Mouse (Mus musculus) brain, adult 2 months (tissue): ENCODE data around the gene Agap2.
A peak's percentile ranks its signal among the peaks of the same experiment; 100 is the strongest.

Source experiments
- DNase-seq: peaks from one replicate; pipeline ENCODE4 v3.0.0; 2011; ENCODE audit warnings: low read depth, low spot score

Agap2 gene

DNA sequence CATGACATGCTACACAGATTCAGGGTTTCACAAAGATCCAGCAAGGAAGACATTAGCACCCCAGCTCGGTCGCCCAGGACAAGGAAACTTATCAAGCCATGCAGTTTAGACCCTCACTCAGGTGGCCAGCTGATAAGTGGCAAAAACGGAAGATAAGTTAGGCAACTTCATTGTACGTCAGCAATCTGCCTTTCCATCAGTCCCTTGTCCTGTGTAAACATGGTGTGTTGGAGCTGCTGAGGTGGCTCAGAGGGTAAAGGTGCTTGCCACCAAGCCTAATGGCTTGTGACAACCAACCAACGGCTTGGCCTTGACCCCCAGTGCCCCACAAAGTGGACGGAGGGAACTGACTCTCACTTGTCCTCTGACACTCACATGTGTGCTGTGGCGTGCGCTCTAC is 25.3 kb downstream of the Agap2 start:
- DNase-seq, result no peak

DNA sequence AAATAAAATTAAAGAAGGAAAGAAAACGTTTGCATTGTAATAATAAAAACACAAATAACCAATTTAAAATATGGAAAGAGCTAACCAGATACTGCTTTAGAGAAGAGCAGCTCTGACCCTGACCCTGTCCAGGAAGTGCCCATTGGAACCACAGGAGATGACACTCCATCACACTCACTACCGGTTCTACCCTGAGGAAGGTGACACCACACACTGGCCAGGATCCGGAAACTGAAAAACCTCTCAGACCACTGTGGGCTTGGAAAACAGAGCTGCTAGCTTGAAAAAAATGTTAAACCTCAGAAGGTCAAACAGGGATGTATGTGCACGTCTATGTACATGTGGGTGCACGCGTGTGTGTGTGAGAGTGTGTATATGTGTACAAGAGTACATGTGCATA is 26.1 kb downstream of the Agap2 start:
- DNase-seq, result no peak

DNA sequence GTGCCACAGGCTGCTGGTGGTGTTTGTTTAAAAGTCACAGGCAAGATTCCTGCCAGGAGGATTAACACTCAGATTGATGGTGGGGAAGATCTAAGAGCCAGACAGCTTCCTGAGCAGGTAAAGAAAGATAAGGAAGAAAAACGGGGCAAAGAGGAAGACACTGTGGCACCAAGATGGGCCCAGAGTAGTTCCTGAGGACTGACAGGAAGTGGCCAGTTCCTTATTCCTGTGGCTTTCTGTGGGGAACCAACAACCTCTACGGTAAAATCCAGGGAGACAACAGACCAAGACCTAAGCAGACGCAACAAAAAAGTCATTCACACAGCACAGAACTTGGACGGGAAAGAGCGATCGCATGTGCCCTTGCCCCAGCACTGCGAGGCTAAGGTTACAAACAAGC is 28.5 kb downstream of the Agap2 start:
- no peak for DNase-seq

DNA sequence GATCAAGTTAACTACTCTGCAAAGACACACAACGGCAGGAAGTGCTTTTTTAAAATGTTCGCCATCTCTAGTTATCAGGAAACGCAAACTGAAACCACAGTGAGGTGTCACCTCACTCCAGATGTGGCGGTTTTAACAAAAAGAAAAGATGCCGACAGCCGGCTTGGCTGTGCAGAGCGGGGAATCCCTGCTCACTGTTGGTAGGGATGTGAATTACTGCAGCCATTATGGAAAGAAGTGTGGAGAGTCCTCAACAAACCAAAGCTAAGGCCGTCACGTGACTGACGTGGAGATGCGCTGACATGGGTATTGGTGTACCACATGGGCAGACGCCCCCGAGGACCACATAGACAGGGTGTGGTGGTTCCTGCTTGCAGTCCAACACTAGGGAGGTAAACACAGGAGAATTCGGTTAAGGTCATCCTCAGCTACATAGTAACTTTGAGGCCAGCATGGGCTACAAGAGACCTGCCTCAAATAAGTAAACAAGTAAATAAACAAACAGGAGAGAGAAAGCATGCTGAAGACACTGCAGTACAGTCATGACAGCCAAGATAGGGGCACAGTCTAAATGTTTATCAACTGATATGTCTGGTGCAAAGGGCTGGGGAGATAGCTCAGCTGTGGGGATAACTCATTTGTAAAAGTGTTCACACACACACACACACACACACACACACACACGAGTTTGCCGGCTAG is 32.6 kb downstream of the Agap2 start:
- no peak for DNase-seq

DNA sequence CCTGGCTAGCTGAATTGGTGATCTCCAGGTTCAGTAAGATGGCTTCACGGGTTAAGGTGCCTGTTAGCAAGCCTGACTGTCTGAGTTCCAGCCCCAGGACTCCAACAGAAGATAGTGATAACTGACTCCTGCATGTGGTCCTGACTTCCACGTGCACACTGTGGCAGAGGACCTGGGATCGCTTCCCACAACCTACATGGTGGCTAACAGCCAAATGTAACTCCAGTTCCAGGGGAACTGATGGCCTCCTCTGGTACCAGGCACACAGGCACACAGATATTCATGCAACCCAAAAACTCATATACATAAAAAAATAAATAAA is 33.1 kb downstream of the Agap2 start:
- no peak for DNase-seq

DNA sequence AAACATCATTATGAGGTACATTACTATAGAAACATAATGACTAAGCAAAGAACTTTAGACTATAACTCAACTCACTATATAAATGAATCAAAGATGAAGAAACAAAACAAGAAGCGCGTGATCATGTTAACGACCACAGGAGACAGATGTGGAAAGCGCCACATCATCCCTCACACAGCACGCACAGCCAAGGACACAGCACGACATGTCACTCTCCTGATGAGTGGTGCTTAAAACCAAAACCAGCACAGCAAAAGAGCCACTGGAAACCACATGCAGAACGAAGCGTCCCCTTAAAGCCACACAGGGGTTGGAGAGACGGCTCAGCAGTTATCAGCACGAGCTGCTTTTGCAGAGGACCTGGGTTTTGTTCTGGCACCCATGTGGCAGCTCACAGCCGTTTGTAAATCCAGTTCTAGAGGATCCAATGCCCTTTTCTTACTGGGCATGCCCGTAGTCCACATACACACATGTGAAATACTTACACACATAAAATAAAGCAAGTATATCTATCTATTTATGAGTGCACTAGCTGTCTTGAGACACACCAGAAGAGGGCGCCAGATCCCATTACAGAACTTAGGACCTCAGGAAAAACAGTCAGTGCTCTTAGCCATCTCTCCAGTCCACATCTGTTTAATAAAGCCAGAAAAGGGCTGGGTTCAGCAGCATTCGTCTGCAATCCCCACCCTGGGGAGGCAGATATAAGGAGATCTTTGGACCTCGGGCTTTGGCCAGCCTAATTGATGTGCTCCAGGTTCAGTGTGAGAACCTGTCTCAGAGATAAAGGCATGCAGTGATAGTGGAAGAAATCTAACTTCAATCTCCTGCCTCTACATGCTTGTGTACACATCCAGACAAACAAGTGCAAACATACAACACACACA is 36.2 kb downstream of the Agap2 start:
- no peak for DNase-seq

DNA sequence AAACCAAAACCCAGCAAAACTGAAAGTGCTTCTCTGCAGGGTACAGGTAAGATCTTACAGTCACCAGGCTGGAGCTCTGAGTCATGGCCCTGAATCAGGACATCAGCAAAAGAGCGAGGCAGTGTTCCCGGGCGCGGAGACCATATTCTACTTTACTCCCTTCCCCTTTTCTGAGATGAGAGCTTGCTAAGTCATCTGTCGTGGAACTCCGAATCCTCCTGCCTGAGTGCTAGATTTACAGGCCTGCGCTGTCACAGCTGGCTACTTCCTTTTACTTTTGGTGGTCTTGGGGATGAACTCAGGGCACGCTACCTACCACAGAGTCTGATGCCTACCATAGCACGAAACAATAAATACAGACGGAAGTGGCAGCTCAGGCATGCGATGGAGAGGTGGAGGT is 39.3 kb downstream of the Agap2 start:
- DNase-seq, result no peak

DNA sequence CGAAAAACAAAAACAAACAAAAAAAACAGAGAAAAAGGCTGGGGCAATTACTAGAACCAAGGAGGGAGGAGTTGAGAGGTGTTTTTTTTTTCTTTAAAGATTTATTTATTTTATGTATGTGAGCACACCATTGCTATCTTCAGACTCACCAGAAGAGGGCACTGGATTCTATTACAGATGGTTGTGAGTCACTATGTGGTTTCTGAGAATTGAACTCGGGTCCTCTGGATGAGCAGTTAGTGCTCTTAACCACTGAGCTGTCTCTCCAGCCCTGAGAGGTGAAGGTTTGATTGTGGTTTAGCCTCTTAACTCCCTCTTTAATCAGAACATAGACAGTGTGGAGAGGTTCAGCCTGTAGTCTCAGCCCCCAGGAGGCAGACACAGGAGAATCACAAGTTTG is 40.0 kb downstream of the Agap2 start:
- DNase-seq, result no peak

DNA sequence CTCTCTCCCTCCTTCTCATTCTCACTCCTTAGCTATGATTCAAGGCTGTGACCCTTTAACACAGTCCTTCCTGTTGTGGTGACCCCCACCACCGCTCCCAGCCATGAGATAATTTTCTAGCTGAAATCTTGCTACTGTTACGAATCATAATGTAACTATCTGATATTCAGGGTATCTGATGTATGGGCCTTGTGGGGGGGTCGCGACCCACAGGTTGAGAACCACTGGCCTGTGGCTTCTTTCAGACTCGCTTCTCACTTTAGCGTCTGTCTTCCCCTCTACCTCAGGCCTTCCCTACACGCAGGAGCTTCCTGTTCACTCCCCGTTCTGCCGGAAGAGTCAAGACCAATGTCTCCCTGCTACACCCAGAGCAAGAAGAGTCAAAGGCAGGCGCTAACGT is 43.4 kb downstream of the Agap2 start:
- DNase-seq, result no peak

DNA sequence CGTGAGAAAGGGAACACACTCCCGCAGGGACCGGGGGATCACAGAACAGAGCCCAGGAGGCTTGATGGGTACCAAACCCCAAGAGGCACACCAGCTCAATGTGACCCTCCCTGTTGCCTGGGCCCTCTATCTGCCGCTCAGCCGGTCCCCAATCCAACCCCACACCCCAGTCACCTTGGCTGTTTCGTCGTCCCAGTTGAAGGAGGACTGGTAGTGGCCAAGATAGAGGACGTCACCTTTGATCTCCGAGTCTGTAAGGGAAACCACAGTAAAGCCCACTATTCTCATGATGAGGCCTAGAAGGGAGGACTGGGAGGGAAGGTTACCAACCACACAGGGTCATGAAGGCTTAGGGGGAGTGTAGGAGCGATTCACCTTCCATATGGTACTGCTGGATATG is 44.1 kb downstream of the Agap2 start:
- DNase-seq, result no peak

DNA sequence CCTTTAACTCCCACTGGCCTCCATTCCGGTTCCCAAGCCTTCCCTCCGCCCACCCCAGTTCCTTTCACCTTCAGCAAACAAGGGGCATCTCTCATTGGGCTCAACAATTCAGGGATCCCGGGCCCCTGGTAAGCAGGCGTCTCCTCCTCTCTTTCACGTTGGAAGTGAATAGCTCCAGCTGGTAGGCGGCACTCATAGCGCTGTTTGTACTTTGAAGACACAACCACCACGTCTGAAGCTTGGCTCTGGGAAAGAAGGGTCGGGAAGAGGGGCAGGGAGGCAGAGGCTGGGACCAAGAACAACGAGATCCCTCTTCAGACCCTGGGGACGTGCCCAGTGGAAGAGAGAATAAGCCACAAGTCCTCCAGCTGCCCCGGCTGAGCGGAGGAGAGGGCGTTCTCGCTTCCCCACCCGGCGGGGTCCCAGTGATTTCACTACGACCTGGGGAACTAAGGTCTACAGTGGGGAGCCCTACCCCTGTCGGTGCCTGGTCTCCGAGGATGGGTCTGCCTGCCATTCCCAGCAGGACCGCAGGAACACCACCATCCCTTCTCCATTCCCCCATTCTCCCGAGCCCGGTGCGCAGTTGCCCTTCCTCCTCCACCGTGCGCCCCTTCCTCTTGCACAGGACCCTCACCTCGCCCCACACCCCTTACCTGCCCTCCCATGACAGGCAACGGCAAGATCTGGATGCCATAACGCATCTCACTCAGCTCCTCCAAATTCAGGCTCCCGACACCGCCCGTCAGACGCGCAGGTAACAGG is 45.4 kb downstream of the Agap2 start:
- DNase-seq, result peak; percentile 31

DNA sequence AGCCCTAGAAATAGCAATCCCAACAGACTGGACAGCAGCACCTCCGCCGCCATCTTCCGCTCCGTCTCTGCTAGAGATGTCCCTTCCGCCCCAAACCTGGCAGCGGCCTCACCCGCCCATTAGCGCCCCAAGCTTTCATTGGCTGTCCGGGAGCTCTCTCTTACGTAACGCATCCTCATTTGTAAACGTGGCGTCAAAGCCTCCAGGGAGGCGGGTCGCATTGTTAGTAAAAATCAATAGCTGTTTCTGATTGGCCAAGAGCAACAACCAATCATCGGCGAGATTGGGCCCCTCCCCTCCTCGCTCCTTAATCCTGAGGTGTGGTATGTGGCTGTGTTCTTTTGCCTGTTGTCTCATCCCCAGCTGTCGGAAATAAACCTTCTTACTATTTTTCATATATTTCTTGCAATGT is 46.0 kb downstream of the Agap2 start, which contains the start of gene Os9:
TSS of gene Os9 (minus strand) at position 66 of the 412 bp plus-strand sequence.
- DNase-seq, result peak; percentile 100

DNA sequence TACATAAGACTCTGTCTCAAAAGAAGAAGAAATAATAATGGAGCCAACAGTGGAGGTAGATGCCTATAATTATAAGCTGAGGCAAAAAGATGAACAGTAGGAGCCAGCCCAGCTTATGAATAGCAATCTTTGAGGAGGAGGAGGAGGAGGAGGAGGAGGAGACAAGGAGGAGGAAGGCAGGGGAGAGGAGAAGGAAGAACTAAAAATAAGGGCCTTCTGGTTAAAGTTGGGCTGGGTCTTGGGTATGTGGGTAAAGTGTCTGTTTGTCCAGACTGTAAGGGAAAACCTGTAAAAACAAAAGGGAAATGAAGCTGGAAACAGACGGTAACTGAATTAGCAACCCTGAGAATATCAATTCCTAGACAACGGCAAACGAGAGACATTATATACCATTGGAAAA is 46.9 kb downstream of the Agap2 start:
- DNase-seq, result no peak

DNA sequence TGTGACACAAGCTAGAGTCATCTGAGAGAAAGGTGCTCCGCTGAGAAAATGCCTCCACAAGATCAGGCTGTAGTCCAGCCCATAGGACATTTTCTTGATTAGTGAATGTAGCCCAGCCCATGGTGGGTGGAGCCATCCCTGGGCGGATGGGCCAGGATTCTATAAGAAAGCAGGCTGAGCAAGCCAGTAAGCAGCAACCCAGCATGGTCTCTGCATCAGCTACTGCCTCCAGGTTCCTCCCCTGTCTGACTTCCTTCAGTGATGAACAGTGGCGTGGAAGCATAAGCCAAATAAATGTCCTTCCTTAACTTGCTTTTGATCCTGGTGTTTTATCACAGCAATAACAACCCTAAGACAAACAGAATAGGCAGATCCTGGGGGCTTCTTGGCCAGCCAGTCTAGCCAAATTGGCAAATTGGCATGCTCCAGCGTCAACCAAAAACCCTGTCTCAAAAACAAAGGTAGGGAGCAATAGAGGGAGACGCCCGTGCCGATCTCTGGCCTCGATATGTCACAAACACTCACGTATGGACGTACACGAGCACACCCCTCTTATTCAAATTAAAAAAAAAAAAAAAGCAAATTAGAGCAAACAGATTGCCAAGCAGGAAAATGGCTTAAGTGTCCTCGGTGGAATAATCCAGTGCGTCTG is 47.8 kb downstream of the Agap2 start:
- DNase-seq, result peak; percentile 91

DNA sequence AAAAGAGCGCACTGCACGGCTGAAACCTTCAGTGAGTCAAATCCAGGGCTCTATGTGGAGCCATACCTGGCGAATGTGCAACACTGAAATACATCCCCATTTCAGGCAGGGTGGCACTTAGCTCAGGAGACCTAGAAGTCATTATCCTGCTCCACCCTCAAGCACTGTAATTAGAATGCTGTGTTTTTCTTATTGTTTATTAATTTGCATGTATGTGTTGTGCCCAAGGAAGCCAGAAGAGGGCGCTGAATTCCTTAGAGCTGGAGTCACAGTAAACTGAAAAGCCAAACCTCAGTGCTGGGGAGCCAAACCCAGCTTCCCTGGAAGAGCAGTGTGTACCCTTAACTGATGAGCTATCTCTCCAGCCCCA is 48.3 kb downstream of the Agap2 start:
- peak; percentile 95 for DNase-seq

DNA sequence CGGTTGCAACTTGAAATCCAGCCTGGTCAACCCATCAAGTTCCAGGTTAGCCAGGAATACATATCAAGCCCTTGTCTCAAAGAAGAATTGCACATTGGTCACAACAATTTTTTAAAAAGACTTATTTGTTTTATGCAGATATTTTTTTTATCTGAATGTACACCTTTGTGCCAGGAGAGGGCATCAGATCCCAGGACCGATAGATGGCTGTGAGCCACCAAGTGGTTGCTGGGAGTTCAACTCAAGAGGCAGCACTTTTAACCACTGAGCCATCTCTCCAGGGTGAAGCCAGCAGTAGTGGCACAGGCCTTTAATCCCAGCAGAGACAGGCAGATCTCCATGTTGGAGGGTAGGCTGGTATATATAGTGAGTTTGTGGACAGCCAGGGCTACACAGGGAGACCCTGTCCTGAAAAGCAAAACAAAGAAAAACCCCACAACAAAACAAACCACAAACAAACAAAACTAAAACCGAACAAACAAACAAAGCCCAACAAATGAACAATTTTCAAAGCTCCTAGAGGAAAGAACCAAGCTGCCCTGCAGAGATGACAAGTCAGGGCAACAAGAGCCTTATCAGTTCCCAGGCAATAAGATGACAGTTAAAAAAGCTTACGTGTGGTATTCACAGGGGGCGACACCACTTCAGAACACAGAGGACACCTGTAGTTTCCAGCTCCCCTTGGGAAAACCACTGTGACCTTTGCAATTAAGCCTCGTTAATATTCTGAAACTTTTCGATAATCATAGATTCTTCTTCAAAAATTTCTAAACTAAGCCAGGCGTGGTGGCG is 50.3 kb downstream of the Agap2 start:
- peak; percentile 86 for DNase-seq

DNA sequence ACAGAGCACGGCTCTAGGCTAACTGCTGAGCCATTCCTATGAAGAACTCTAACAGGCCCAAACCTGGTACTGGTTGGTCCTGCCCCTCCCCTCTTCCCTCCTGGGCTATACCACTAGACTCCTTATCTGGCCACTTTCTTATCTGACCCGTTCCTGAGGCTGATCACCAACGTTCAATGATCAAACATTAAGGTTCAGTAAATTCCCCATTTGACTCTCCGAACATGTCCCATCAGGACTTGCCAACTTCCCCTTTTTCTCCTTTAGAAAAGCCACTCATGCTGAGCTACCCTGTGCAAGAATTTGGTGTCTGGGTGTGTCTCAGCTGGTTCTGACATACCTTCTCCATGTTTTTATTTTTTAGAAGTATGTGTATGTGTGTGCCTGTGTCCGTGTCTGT is 51.5 kb downstream of the Agap2 start:
- DNase-seq, result no peak

DNA sequence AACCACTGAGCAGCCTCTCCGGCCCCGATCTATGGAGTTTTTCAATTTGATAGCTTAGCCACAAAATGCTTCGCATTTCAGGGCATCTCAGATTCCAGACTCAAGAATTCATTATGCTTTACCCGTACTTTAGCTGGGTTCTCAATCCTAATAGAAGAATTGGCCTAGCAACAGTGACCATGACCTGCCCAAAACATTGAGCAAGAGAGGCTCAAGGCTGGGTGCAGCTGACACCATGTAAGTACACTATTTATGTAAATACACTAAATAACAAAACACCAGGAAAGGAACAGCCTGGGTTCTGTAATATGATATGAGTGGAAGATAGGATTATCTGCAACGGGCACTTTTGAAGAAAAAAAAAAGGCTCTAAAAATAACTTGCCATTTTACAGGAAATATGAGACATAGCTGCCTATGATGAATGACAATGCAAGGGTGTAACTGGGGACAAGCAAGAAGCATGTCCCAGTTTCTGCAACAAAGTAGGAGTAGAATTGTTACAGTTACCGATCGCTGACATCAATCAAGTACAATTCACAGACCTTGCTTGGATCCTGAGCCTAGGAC is 52.7 kb downstream of the Agap2 start:
- peak; percentile 42 for DNase-seq

DNA sequence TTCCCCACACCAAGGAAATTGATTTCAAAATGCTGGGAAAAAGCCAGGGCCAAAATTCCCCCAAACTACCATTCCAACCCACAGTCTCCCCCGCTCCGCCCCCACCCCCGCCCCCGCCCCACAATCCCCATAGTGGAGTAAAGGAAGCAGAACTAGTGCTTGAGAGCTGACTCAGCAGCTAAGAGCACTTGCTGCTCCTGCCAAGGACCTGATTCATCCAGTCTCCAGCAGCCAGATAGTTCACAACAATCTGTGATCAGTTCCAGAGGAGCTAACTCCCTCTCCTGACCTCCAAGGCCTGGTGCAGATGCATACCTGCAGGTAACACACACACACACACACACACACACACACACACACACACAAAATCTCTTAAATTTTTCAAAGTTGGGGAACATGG is 54.3 kb downstream of the Agap2 start:
- DNase-seq, result peak; percentile 54

DNA sequence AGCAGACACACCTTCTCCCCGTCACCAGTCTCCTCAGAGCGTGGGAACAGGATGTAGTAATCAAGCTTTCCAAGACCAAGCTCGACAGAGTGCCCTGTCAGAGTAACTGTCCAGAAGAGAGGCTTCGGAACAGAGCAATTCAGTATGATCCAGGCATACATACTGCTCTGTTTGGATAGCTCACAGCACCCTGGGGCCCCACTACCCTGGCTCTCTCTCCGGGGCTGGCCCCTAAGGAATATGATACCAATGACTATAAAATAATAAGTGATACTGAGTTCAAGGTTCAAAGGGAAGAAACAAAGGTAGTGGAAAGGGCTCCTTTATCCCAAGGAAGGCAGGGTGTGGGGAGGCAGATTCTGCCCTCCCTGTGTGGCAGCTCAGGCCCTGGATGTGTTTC is 57.4 kb downstream of the Agap2 start:
- no peak for DNase-seq
